Mouse (Mus musculus) brain, embryonic 14.5 days (tissue): ENCODE data around the gene Rps2.

Experiments used
- CTCF ChIP-seq: fragments of 200-500 bp; IDR thresholded peaks from 2 replicates; pipeline ENCODE4 v1.5.1; 2012; ENCODE audit warnings: inconsistent platforms, mild to moderate bottlenecking, moderate library complexity, borderline replicate concordance; ENCODE audit not compliant: insufficient read depth, insufficient read length; ENCODE audit errors: extremely low read depth
- POLR2A ChIP-seq: fragments of 200-500 bp; IDR thresholded peaks from 2 replicates; pipeline ENCODE4 v1.6.1; 2012; ENCODE audit warnings: mild to moderate bottlenecking, inconsistent platforms, borderline replicate concordance; ENCODE audit not compliant: poor library complexity, insufficient read depth, insufficient read length, severe bottlenecking; ENCODE audit errors: extremely low read depth

GRCm38 (mm10) chr17:24727618-24728017 is 9.7 kb downstream of the Rps2 start, which contains the start of gene Rpl3l:
- TF ChIP-seq CTCF, result no peak
- TF ChIP-seq POLR2A, result no peak
